Mouse (Mus musculus): ENCODE measurements around the gene Olfr686. TPM values are rescaled to one million over a fixed set of nuclear protein-coding genes. Genes with fewer than 3 reads are reported as not detected.

Gene Olfr686
- total and polyA plus RNA-seq, 3 experiments = not detected

DNA sequence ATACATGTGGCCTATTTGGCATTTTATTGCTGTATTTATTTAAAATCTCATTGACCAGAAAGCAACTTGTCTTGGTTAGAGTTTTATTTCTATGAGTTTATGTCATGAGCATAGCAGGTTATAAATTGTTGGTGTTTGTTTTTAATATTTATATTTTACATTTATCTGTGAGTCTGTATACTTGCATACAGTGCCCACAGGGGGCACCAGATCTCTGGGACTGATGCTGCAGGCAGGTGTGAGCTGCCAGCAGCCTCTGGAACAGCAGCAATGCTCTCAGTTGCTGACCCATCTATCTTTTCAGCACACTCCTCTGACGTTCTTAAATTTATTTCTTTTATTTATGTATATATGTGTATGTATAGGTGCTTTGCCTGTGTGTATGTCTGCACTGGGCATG, 40.9 kb upstream of the Olfr686 start:
- H3K27me3 ChIP-seq (replicated peaks) = no peaks in the 10 kb centered on the region
- in situ Hi-C loops (cut with MboI; ENCODE audit: low pct_ligation_motif_present, low pct_unique_long_range_greater_than_20kb, low sequenced_read_pairs) = no loop called here
- no peaks in the 10 kb centered on the region for H3K4me1 ChIP-seq (ENCODE audit: control insufficient read depth in 1 of 2, insufficient read depth in 2 of 2)
- no peaks in the 10 kb centered on the region for H3K79me2 ChIP-seq (replicated peaks; ENCODE audit: control insufficient read depth, extremely low read depth, insufficient read depth, poor library complexity, severe bottlenecking)
- peak; percentile 8 for DNase-seq (ENCODE audit: extremely low read depth)
- no peak overlapping the region for H3K9ac ChIP-seq (ENCODE audit: insufficient read depth, low read depth)
- no peak overlapping the region for H3K27ac ChIP-seq (ENCODE audit: insufficient read depth, low read depth)
- H3K36me3 ChIP-seq (replicated peaks in 1 of 2; ENCODE audit: control insufficient read depth in 1 of 2, insufficient read depth in 1 of 2, low read length in 1 of 2) = no peaks in the 10 kb centered on the region
- no peaks in the 10 kb centered on the region for H3K9me3 ChIP-seq (replicated peaks; ENCODE audit: low read length)
- peak in 1 of 2 experiments; percentile 37; a peak in 1 of 4 replicates for TF ChIP-seq CTCF (conservative IDR thresholded peaks at IDR 0.05 in 1 of 2, IDR thresholded peaks at IDR 0.05 in 1 of 2; ENCODE audit: low read depth in 2 of 2, low read length in 2 of 2)
- no peak for TF ChIP-seq USF2 (conservative IDR thresholded peaks at IDR 0.05; ENCODE audit: low read depth, low read length)
- TF ChIP-seq USF1 (IDR thresholded peaks at IDR 0.05; ENCODE audit: low read depth, low read length) = no peak
- TF ChIP-seq RAD21 (IDR thresholded peaks at IDR 0.05; ENCODE audit: low read depth, low read length) = peak; percentile 11
- H3K4me3 ChIP-seq (replicated peaks in 1 of 3; ENCODE audit: low read depth in 2 of 3, low read length in 2 of 3, poor library complexity in 1 of 3) = no peak overlapping the region
- no peak overlapping the region for H3K4me2 ChIP-seq (ENCODE audit: insufficient read depth, low read depth, poor library complexity, severe bottlenecking)
- dilution Hi-C loops (cut with MboI; ENCODE audit: extremely low pct_ligation_motif_present, extremely low pct_unique_long_range_greater_than_20kb, low sequenced_read_pairs) = no loop called here

DNA sequence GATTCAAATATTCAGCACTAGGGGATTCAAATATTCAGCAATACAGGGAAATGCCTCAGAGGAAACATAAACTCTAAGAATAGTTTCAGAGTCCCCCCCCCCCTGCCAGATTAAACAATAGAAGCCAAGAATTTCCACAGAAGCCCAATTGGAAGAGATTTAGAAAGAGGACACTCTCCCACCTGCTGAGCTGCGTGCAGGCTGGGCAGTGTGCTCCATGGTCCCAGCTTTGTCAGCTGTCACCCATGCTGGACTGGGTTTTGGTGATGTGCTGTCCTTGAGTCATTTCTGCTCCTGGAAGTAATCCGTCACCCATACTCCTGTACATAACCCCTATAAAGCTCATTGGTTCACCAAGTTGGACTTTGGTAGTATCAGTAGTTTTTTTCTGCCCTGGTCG, 40.4 kb upstream of the Olfr686 start:
- H3K36me3 ChIP-seq (replicated peaks in 1 of 2; ENCODE audit: control insufficient read depth in 1 of 2, insufficient read depth in 1 of 2, low read length in 1 of 2) = no peaks in the 10 kb centered on the region
- in situ Hi-C loops (cut with MboI; ENCODE audit: low pct_ligation_motif_present, low pct_unique_long_range_greater_than_20kb, low sequenced_read_pairs) (no loop called here), dilution Hi-C loops (cut with MboI; ENCODE audit: extremely low pct_ligation_motif_present, extremely low pct_unique_long_range_greater_than_20kb, low sequenced_read_pairs) (no loop called here)
- no peak overlapping the region for H3K9ac ChIP-seq (ENCODE audit: insufficient read depth, low read depth)
- TF ChIP-seq USF2 (conservative IDR thresholded peaks at IDR 0.05; ENCODE audit: low read depth, low read length) = no peak
- TF ChIP-seq POLR2A (IDR thresholded peaks at IDR 0.05; ENCODE audit: low read depth, low read length) = no peak
- no peak for TF ChIP-seq MAFK (IDR thresholded peaks at IDR 0.05; ENCODE audit: insufficient replicate concordance, low read length)
- TF ChIP-seq USF1 (IDR thresholded peaks at IDR 0.05; ENCODE audit: low read depth, low read length) = no peak
- no peak for TF ChIP-seq NRF1 (IDR thresholded peaks at IDR 0.05; ENCODE audit: low read depth, low read length)
- no peak for TF ChIP-seq UBTF (IDR thresholded peaks at IDR 0.05; ENCODE audit: low read depth, low read length)
- no peak for TF ChIP-seq ZKSCAN1 (IDR thresholded peaks at IDR 0.05; ENCODE audit: borderline replicate concordance, low read depth, low read length)
- no peak for TF ChIP-seq EP300 (IDR thresholded peaks at IDR 0.05; ENCODE audit: low read length)
- no peak for TF ChIP-seq ZC3H11A (IDR thresholded peaks at IDR 0.05; ENCODE audit: low read depth, low read length)
- TF ChIP-seq RCOR1 (conservative IDR thresholded peaks at IDR 0.05; ENCODE audit: low read depth, low read length) = no peak
- no peak for TF ChIP-seq POLR2AphosphoS2 (IDR thresholded peaks at IDR 0.05; ENCODE audit: low read depth, low read length)
- TF ChIP-seq JUN (IDR thresholded peaks at IDR 0.05; ENCODE audit: insufficient read depth, low read depth, low read length) = no peak
- TF ChIP-seq MYC (IDR thresholded peaks at IDR 0.05; ENCODE audit: low read depth, low read length) = no peak
- TF ChIP-seq GABPA (IDR thresholded peaks at IDR 0.05; ENCODE audit: insufficient replicate concordance, low read depth, low read length) = no peak
- no peak for TF ChIP-seq HCFC1 (IDR thresholded peaks at IDR 0.05; ENCODE audit: low read depth, low read length)
- no peak for TF ChIP-seq CHD1 (IDR thresholded peaks at IDR 0.05; ENCODE audit: low read depth, low read length)
- TF ChIP-seq ZMIZ1 (IDR thresholded peaks at IDR 0.05; ENCODE audit: low read depth, low read length) = no peak
- no peak for TF ChIP-seq RAD21 (IDR thresholded peaks at IDR 0.05; ENCODE audit: low read depth, low read length)
- no peak for TF ChIP-seq SIN3A (IDR thresholded peaks at IDR 0.05; ENCODE audit: low read length)
- TF ChIP-seq CTCF (conservative IDR thresholded peaks at IDR 0.05 in 1 of 2, IDR thresholded peaks at IDR 0.05 in 1 of 2; ENCODE audit: low read depth in 2 of 2, low read length in 2 of 2) = no peak
- no peak overlapping the region for H3K27ac ChIP-seq (ENCODE audit: insufficient read depth, low read depth)
- H3K9me3 ChIP-seq (replicated peaks; ENCODE audit: low read length) = no peaks in the 10 kb centered on the region
- no peak overlapping the region for H3K4me3 ChIP-seq (replicated peaks in 1 of 3; ENCODE audit: low read depth in 2 of 3, low read length in 2 of 3, poor library complexity in 1 of 3)
- H3K27me3 ChIP-seq (replicated peaks) = no peaks in the 10 kb centered on the region
- H3K79me2 ChIP-seq (replicated peaks; ENCODE audit: control insufficient read depth, extremely low read depth, insufficient read depth, poor library complexity, severe bottlenecking) = no peaks in the 10 kb centered on the region
- H3K4me2 ChIP-seq (ENCODE audit: insufficient read depth, low read depth, poor library complexity, severe bottlenecking) = no peak overlapping the region
- no peaks in the 10 kb centered on the region for H3K4me1 ChIP-seq (ENCODE audit: control insufficient read depth in 1 of 2, insufficient read depth in 2 of 2)
- no peak for DNase-seq (ENCODE audit: extremely low read depth)
